Mouse (Mus musculus) E14TG2a.4 (cell line): ENCODE measurements at regions not wholly inside any gene's neighbourhood (a gene's known extent, or its start where the extent isn't known, plus 50 kb on each side); places are given as distances from the start of the nearest gene placed in this dataset.

ENCODE experiments used
- CTCF ChIP-seq: conservative IDR thresholded peaks from 2 replicates; pipeline ENCODE4 v1.5.1; 2014; ENCODE audit warnings: low read length
- NANOG ChIP-seq: IDR thresholded peaks from 2 replicates; pipeline ENCODE4 v1.6.1; 2014; ENCODE audit warnings: borderline replicate concordance, low read length, mixed read lengths
- POU5F1 ChIP-seq: IDR thresholded peaks from 2 replicates; pipeline ENCODE4 v1.6.1; 2014; ENCODE audit warnings: low read length, borderline replicate concordance

DNA sequence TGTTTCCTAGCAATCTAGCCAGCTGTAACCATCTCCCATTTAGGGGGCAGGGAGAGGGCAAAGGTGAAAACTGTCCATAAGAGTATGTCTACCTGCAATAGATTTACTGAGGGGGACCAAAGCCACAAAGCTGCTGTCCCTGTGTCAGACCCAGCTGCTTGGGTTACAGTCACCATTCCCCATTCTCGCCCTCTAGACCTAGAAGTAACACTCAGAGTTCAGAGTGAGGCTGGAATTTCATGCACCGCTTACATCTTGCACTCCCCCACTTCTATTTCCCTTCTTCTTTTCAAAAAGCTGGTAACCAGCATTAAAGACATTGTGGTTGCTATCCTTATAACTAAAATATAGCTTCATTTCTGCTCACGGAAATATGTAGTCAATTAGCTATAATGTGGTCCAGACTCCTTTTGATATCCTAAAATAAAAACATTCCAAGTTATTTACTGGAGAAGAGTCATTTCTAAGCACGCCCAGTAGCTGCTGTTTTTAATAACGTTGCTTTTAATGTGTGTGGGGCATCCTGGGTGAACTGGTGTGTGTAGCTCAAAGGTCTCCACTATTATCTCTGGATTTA, 157.4 kb upstream of the Fbxo11 start:
- no peak for TF ChIP-seq CTCF
- no peak for TF ChIP-seq POU5F1
- TF ChIP-seq NANOG, result no peak
